Mouse (Mus musculus) embryonic facial prominence, embryonic 12.5 days (tissue): Measurements from ENCODE around the gene Gga1. TPM values are rescaled to one million over a fixed set of nuclear protein-coding genes. Genes with fewer than 3 reads are reported as not detected.

ENCODE experiments used
- ATAC-seq: fragments of 200-750 bp; cut with Nextera tagmentation; 2 replicates; pipeline ENCODE4 v1.8.0; 2017; ENCODE audit not compliant: insufficient number of reproducible peaks, insufficient read depth, low FRiP score, low TSS enrichment
- H3K27ac ChIP-seq: fragments of 300-500 bp; sonication (generic); 2 replicates; pipeline ENCODE4 v1.5.1; 2016; ENCODE audit warnings: mild to moderate bottlenecking
- H3K27me3 ChIP-seq: fragments of 300-500 bp; sonication (generic); 2 replicates; pipeline ENCODE4 v1.6.1; 2016; ENCODE audit warnings: mild to moderate bottlenecking, moderate library complexity
- H3K36me3 ChIP-seq: fragments of 300-500 bp; sonication (generic); 2 replicates; pipeline ENCODE4 v1.6.1; 2016; ENCODE audit warnings: mild to moderate bottlenecking
- H3K4me1 ChIP-seq: fragments of 300-500 bp; sonication (generic); 2 replicates; pipeline ENCODE4 v1.6.1; 2016
- H3K4me2 ChIP-seq: fragments of 300-500 bp; sonication (generic); replicated peaks from 2 replicates; pipeline ENCODE4 v1.6.1; 2016; ENCODE audit warnings: mild to moderate bottlenecking, moderate library complexity
- H3K4me3 ChIP-seq: fragments of 300-500 bp; sonication (generic); 2 replicates; pipeline ENCODE4 v1.5.1; 2016; ENCODE audit warnings: mild to moderate bottlenecking
- H3K9ac ChIP-seq: fragments of 300-500 bp; sonication (generic); 2 replicates; pipeline ENCODE4 v1.6.1; 2016; ENCODE audit warnings: mild to moderate bottlenecking, moderate library complexity
- H3K9me3 ChIP-seq: fragments of 300-500 bp; sonication (generic); 2 replicates; pipeline ENCODE4 v1.6.1; 2016; ENCODE audit warnings: mild to moderate bottlenecking, moderate library complexity
- WGBS: fragments of 180-500 bp; shearing (Covaris S2); methylation state at CpG from one replicate; pipeline ENCODE4 v1.1.7; 2016; 5-methylcytosine and 5-hydroxymethylcytosine counted together
- microRNA-seq: library from miRNA; unstranded; fragments of <30 nt; microRNA quantifications from one replicate; pipeline ENCODE4, GENCODE M21; 2017
- polyA plus RNA-seq: library from polyadenylated mRNA; unstranded; fragments of >200 nt; fragmentation: Nextera tagmentation; extraction: Ambion mirVana; gene quantifications from 2 replicates; pipeline ENCODE4 v1.2.1, GENCODE M21; 2016

Gga1 gene
- polyA plus RNA-seq, 1 experiment from 2014 or later, result 50.0 TPM

- H3K4me1 ChIP-seq, result peaks cover 22% of the 10 kb centered on the region
- H3K36me3 ChIP-seq, result peaks cover 15% of the 10 kb centered on the region
- no peak overlapping the region for H3K9ac ChIP-seq
- H3K4me3 ChIP-seq, result no peak overlapping the region
- no peak overlapping the region for H3K4me2 ChIP-seq
- no peak overlapping the region for H3K27ac ChIP-seq
- no peak for ATAC-seq
- whole genome bisulfite sequencing, result 85% methylated on average over 6 of the region's 6 CpGs
- H3K27me3 ChIP-seq, result no peaks in the 10 kb centered on the region
- H3K9me3 ChIP-seq, result no peaks in the 10 kb centered on the region
Observed at GRCm38 (mm10) chr15:78930192-78930706, 53.3 kb downstream of the Gga1 start.

- no peaks in the 10 kb centered on the region for H3K9me3 ChIP-seq
- no peak for ATAC-seq
- no peak overlapping the region for H3K9ac ChIP-seq
- H3K27me3 ChIP-seq, result no peaks in the 10 kb centered on the region
- peaks cover 19% of the 10 kb centered on the region for H3K4me1 ChIP-seq
- H3K36me3 ChIP-seq, result peaks cover 15% of the 10 kb centered on the region
- peak overlapping the region; percentile 50; the same call in 1 of the 2 replicates for H3K27ac ChIP-seq
- WGBS, result 86% methylated on average over 7 of the region's 7 CpGs
- H3K4me3 ChIP-seq, result no peak overlapping the region
- no peak overlapping the region for H3K4me2 ChIP-seq
Observed at GRCm38 (mm10) chr15:78930801-78931426, 53.9 kb downstream of the Gga1 start.

- Histone ChIP-seq H3K36me3 (peaks cover 19% of the 10 kb centered on the region), H3K4me2 (no peak overlapping the region), H3K9me3 (no peaks in the 10 kb centered on the region), H3K27ac (no peak overlapping the region), H3K4me3 (no peak overlapping the region), H3K27me3 (no peaks in the 10 kb centered on the region), H3K4me1 (peaks cover 17% of the 10 kb centered on the region), H3K9ac (no peak overlapping the region)
- no peak for ATAC-seq
- 32% methylated on average over 3 of the region's 3 CpGs for WGBS
Observed at GRCm38 (mm10) chr15:78931577-78931976, 54.6 kb downstream of the Gga1 start.

GRCm38 (mm10) chr15:78934784-78935320 is 57.9 kb downstream of the Gga1 start, which contains the start of gene Nol12:
Gene Nol12 (plus strand): TSS chr15:78934933.
- peak within 1 kb of the TSS; percentile 73 for H3K4me3 ChIP-seq
- H3K9me3 ChIP-seq, result no peaks in the 10 kb centered on the region
- peak within 1 kb of the TSS; percentile 83 for H3K4me2 ChIP-seq
- peak within 1 kb of the TSS; percentile 93 for H3K27ac ChIP-seq
- no peaks in the 10 kb centered on the region for H3K27me3 ChIP-seq
- ATAC-seq, result peak; percentile 83
- under 1% methylated on average over 42 of the region's 42 CpGs for WGBS
- H3K36me3 ChIP-seq, result peaks cover 40% of the 10 kb centered on the region
- peaks cover 8% of the 10 kb centered on the region for H3K4me1 ChIP-seq
- H3K9ac ChIP-seq, result peak within 1 kb of the TSS; percentile 84

GRCm38 (mm10) chr15:78936403-78936802 is 59.4 kb downstream of the Gga1 start:
- Histone ChIP-seq H3K27me3 (no peaks in the 10 kb centered on the region), H3K27ac (no peak overlapping the region), H3K4me1 (peaks cover 8% of the 10 kb centered on the region), H3K9ac (no peak overlapping the region), H3K4me2 (no peak overlapping the region; the same call in 1 of the 2 replicates), H3K36me3 (peaks cover 49% of the 10 kb centered on the region), H3K4me3 (no peak overlapping the region), H3K9me3 (no peaks in the 10 kb centered on the region)
- WGBS, result 89% methylated on average over 12 of the region's 12 CpGs
- ATAC-seq, result no peak

GRCm38 (mm10) chr15:78937311-78937710 is 60.3 kb downstream of the Gga1 start:
- no peak for ATAC-seq
- H3K4me3 ChIP-seq, result no peak overlapping the region
- H3K27me3 ChIP-seq, result no peaks in the 10 kb centered on the region
- no peaks in the 10 kb centered on the region for H3K9me3 ChIP-seq
- no peak overlapping the region for H3K27ac ChIP-seq
- H3K9ac ChIP-seq, result no peak overlapping the region
- peaks cover 52% of the 10 kb centered on the region for H3K36me3 ChIP-seq
- 94% methylated on average over 10 of the region's 10 CpGs for WGBS
- H3K4me2 ChIP-seq, result no peak overlapping the region
- H3K4me1 ChIP-seq, result peaks cover 8% of the 10 kb centered on the region

GRCm38 (mm10) chr15:78937963-78938362 is 61.0 kb downstream of the Gga1 start:
- no peak overlapping the region for H3K27ac ChIP-seq
- no peak overlapping the region for H3K9ac ChIP-seq
- H3K4me2 ChIP-seq, result no peak overlapping the region
- peaks cover 13% of the 10 kb centered on the region for H3K4me1 ChIP-seq
- H3K36me3 ChIP-seq, result peaks cover 52% of the 10 kb centered on the region
- H3K4me3 ChIP-seq, result no peak overlapping the region
- no peaks in the 10 kb centered on the region for H3K27me3 ChIP-seq
- 97% methylated on average over 2 of the region's 2 CpGs for WGBS
- ATAC-seq, result no peak
- no peaks in the 10 kb centered on the region for H3K9me3 ChIP-seq

- peaks cover 52% of the 10 kb centered on the region for H3K36me3 ChIP-seq
- no peak for ATAC-seq
Observed at GRCm38 (mm10) chr15:78940325-78940724, 63.3 kb downstream of the Gga1 start.

GRCm38 (mm10) chr15:78942663-78943062 is 65.7 kb downstream of the Gga1 start:
- H3K27ac ChIP-seq, result no peak overlapping the region
- peak overlapping the region; percentile 18; the same call in 1 of the 2 replicates for H3K4me3 ChIP-seq
- H3K27me3 ChIP-seq, result no peaks in the 10 kb centered on the region
- 0% methylated on average over 9 of the region's 9 CpGs for WGBS
- peaks cover 39% of the 10 kb centered on the region for H3K36me3 ChIP-seq
- no peaks in the 10 kb centered on the region for H3K9me3 ChIP-seq
- no peak for ATAC-seq
- H3K4me2 ChIP-seq, result peak overlapping the region; percentile 45
- H3K4me1 ChIP-seq, result peaks cover 9% of the 10 kb centered on the region
- H3K9ac ChIP-seq, result peak overlapping the region; percentile 64

More at GRCm38 (mm10) chr15:78940325-78940724, 63.3 kb downstream of the Gga1 start:
- H3K27me3 ChIP-seq, result no peaks in the 10 kb centered on the region
- H3K9me3 ChIP-seq, result no peaks in the 10 kb centered on the region
- no peak overlapping the region for H3K9ac ChIP-seq
- no peak overlapping the region for H3K4me2 ChIP-seq
- WGBS, result 89% methylated on average over 13 of the region's 13 CpGs
- H3K4me1 ChIP-seq, result peaks cover 13% of the 10 kb centered on the region
- no peak overlapping the region for H3K4me3 ChIP-seq
- no peak overlapping the region for H3K27ac ChIP-seq

Small RNA genes within 50 kb of the gene (microRNA-seq; reads per million reads assigned to microRNA genes)
- gene Mir6955, result not detected

Other genes starting within 250 kb of the Gga1 start
- 0.06 and 0.19 TPM in 2 replicates for gene Elfn2, start 158.4 kb upstream of the Gga1 start, polyA plus RNA-seq
- gene Mfng, start 103.7 kb upstream of the Gga1 start, polyA plus RNA-seq, result 29.1 and 29.3 TPM in 2 replicates
- 3.6 TPM in 2 replicates for gene Card10, start 74.1 kb upstream of the Gga1 start, polyA plus RNA-seq
- 25.6 and 25.7 TPM in 2 replicates for gene Cdc42ep1, start 34.6 kb upstream of the Gga1 start, polyA plus RNA-seq
- not detected in 2 replicates for gene Lgals2, start 21.7 kb upstream of the Gga1 start, polyA plus RNA-seq
- gene Gm49510, start 22.5 kb downstream of the Gga1 start, polyA plus RNA-seq, result 0.29 and 1.4 TPM in 2 replicates
- 39.4 and 42.2 TPM in 2 replicates for gene Sh3bp1, start 22.6 kb downstream of the Gga1 start, polyA plus RNA-seq
- 37.3 and 37.6 TPM in 2 replicates for gene Pdxp, start 36.7 kb downstream of the Gga1 start, polyA plus RNA-seq
- 1,294 and 1,324 TPM in 2 replicates for gene Lgals1, start 49.5 kb downstream of the Gga1 start, polyA plus RNA-seq
- 59.0 and 60.5 TPM in 2 replicates for gene Nol12, start 57.7 kb downstream of the Gga1 start, polyA plus RNA-seq
- gene Triobp, start 70.5 kb downstream of the Gga1 start, polyA plus RNA-seq, result 41.5 and 48.1 TPM in 2 replicates
- gene H1f0, start 151.3 kb downstream of the Gga1 start, polyA plus RNA-seq, result 513 and 519 TPM in 2 replicates
- not detected in 2 replicates for gene Galr3, start 164.7 kb downstream of the Gga1 start, polyA plus RNA-seq
- 55.9 and 65.5 TPM in 2 replicates for gene Ankrd54, start 185.7 kb downstream of the Gga1 start, polyA plus RNA-seq
- gene Eif3l, start 198.0 kb downstream of the Gga1 start, polyA plus RNA-seq, result 229 and 235 TPM in 2 replicates
- gene Micall1, start 231.7 kb downstream of the Gga1 start, polyA plus RNA-seq, result 12.0 and 12.6 TPM in 2 replicates